Mouse (Mus musculus): ENCODE measurements around the gene Hist1h2bh.
A peak's percentile ranks its signal among the peaks of the same experiment; 100 is the strongest.
"Not testable (repeated sequence)": the region's sequence is repeated elsewhere in the genome, so short reads cannot be mapped to it uniquely, and the experiment has no call there.

Hist1h2bh gene

GRCm38 (mm10) chr13:23573034-23573897 lies 30.1 kb upstream of the Hist1h2bh start:
- DNase-seq, result not testable (repeated sequence)

- DNase-seq, result no peak
Measured at GRCm38 (mm10) chr13:23572218-23573033, 29.2 kb upstream of the Hist1h2bh start.

GRCm38 (mm10) chr13:23571504-23572217 lies 28.5 kb upstream of the Hist1h2bh start:
- DNase-seq, result not testable (repeated sequence)

GRCm38 (mm10) chr13:23571022-23571503 lies 27.9 kb upstream of the Hist1h2bh start, which contains the start of the genes Hist1h2ae and Hist1h2bg:
Gene Hist1h2ae (minus strand): TSS chr13:23571220.
Gene Hist1h2bg (plus strand): TSS chr13:23571396.
- peak; percentile 52 to 73 for DNase-seq

- not testable (repeated sequence) for DNase-seq
Measured at GRCm38 (mm10) chr13:23570261-23571021, 27.2 kb upstream of the Hist1h2bh start.

- DNase-seq, result no peak
Measured at GRCm38 (mm10) chr13:23564482-23564881, 21.3 kb upstream of the Hist1h2bh start.

GRCm38 (mm10) chr13:23562699-23563462 lies 19.7 kb upstream of the Hist1h2bh start:
- DNase-seq, result peak in 1 of 2 experiments; percentile 43

- peak; percentile 86 to 89 for DNase-seq
Measured at GRCm38 (mm10) chr13:23561883-23562659, 18.9 kb upstream of the Hist1h2bh start, which contains the start of gene Hist1h3e. Gene Hist1h3e (minus strand): TSS chr13:23562369.

- DNase-seq, result not testable (repeated sequence)
Measured at GRCm38 (mm10) chr13:23561531-23561882, 18.3 kb upstream of the Hist1h2bh start.

- not testable (repeated sequence) for DNase-seq
Measured at GRCm38 (mm10) chr13:23560699-23561098, 17.5 kb upstream of the Hist1h2bh start.

- DNase-seq, result no peak
Measured at GRCm38 (mm10) chr13:23556906-23557305, 13.7 kb upstream of the Hist1h2bh start.

- peak; percentile 43 to 67 for DNase-seq
Measured at GRCm38 (mm10) chr13:23555839-23556416, 12.7 kb upstream of the Hist1h2bh start.

- DNase-seq, result peak; percentile 73 to 77
Measured at GRCm38 (mm10) chr13:23554925-23555838, 12.0 kb upstream of the Hist1h2bh start.

GRCm38 (mm10) chr13:23554393-23554792 lies 11.2 kb upstream of the Hist1h2bh start:
- no peak for DNase-seq

GRCm38 (mm10) chr13:23552962-23553361 lies 9.8 kb upstream of the Hist1h2bh start, which contains the start of gene Hist1h1d:
Gene Hist1h1d (plus strand): TSS chr13:23553262.
- no peak for DNase-seq

- no peak for DNase-seq
Measured at GRCm38 (mm10) chr13:23551931-23552914, 9.0 kb upstream of the Hist1h2bh start.
